Mouse (Mus musculus) intestine, embryonic 14.5 days (tissue): ENCODE measurements around the gene Fto. TPM values are rescaled to one million over a fixed set of nuclear protein-coding genes. Genes with fewer than 3 reads are reported as not detected.

Source experiments
- ATAC-seq: fragments of 200-750 bp; cut with Nextera tagmentation; replicated peaks from 2 replicates; pipeline ENCODE4 v1.8.0; 2017; ENCODE audit warnings: low read depth, moderate number of reproducible peaks, moderate TSS enrichment, moderate library complexity; ENCODE audit not compliant: low FRiP score, low TSS enrichment
- DNase-seq: peaks from one replicate; pipeline ENCODE4 v3.0.0-alpha.2; 2018; ENCODE audit warnings: low spot score
- H3K27ac ChIP-seq: fragments of 300-500 bp; sonication (generic); 2 replicates; pipeline ENCODE4 v1.5.1; 2014; ENCODE audit warnings: low read depth, mild to moderate bottlenecking, control low read depth
- H3K27me3 ChIP-seq: fragments of 300-500 bp; sonication (generic); replicated peaks from 2 replicates; pipeline ENCODE4 v1.6.1; 2014; ENCODE audit warnings: low read length, control low read depth; ENCODE audit not compliant: control insufficient read depth, insufficient read depth
- H3K36me3 ChIP-seq: fragments of 300-500 bp; sonication (generic); 2 replicates; pipeline ENCODE4 v1.6.1; 2014; ENCODE audit warnings: low read length, control low read depth; ENCODE audit not compliant: control insufficient read depth, insufficient read depth
- H3K4me1 ChIP-seq: fragments of 300-500 bp; sonication (generic); replicated peaks from 2 replicates; pipeline ENCODE4 v1.6.1; 2014; ENCODE audit warnings: low read length, control low read depth, mixed read lengths; ENCODE audit not compliant: control insufficient read depth, insufficient read depth
- H3K4me2 ChIP-seq: fragments of 300-500 bp; sonication (generic); 2 replicates; pipeline ENCODE4 v1.6.1; 2014; ENCODE audit warnings: low read length
- H3K4me3 ChIP-seq: fragments of 300-500 bp; sonication (generic); 2 replicates; pipeline ENCODE4 v1.5.1; 2014; ENCODE audit warnings: low read depth, low read length, control low read depth, mixed read lengths
- H3K9ac ChIP-seq: fragments of 300-500 bp; sonication (generic); 2 replicates; pipeline ENCODE4 v1.6.1; 2014; ENCODE audit warnings: mild to moderate bottlenecking, low read length
- H3K9me3 ChIP-seq: fragments of 300-500 bp; sonication (generic); 2 replicates; pipeline ENCODE4 v1.6.1; 2016; ENCODE audit warnings: low read length, control low read depth; ENCODE audit not compliant: control insufficient read depth
- WGBS: fragments of 180-500 bp; shearing (Covaris S2); extraction: QIAGEN DNeasy Blood & Tissue Kit; methylation state at CpG from one replicate; pipeline ENCODE4 v1.1.7; 2014; 5-methylcytosine and 5-hydroxymethylcytosine counted together
- polyA plus RNA-seq: library from polyadenylated mRNA; unstranded; fragments of >200 nt; fragmentation: Nextera tagmentation; extraction: Ambion mirVana; gene quantifications from 2 replicates; pipeline ENCODE4 v1.2.1, GENCODE M21; 2014

The Fto gene
- polyA plus RNA-seq, 1 experiment from 2014 or later = 77.7 TPM

DNA sequence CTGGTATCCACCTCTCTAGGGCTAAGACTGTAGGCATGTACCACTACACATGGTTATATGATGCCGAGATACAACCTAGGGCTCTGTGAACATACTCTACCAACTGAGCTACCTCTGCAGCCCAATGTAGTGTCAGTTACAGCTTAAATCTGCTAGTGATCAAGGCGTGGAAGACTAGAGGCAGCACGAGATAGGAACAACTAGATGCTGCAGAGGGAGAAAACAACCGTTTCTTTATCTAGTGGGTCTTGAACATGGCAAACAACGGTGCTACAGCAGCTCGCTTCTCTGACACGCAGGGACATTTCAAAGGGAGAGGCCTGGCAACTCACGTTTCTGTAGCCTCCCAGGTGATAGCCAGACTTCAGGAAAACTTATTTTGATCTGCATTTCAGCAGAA is 31.8 kb upstream of the Fto start:
- H3K27me3 ChIP-seq = no peaks in the 10 kb centered on the region
- no peak for ATAC-seq
- H3K4me3 ChIP-seq = no peak overlapping the region
- WGBS = 83% methylated on average over 8 of the region's 8 CpGs
- H3K4me1 ChIP-seq = no peaks in the 10 kb centered on the region; the same call in 1 of the 2 replicates
- H3K36me3 ChIP-seq = 0 out of 2 replicates have a peak, but pooled peaks cover 2% of the 10 kb centered on the region
- no peaks in the 10 kb centered on the region for H3K9me3 ChIP-seq
- no peak for DNase-seq
- H3K4me2 ChIP-seq = no peak overlapping the region
- H3K9ac ChIP-seq = no peak overlapping the region
- no peak overlapping the region for H3K27ac ChIP-seq

DNA sequence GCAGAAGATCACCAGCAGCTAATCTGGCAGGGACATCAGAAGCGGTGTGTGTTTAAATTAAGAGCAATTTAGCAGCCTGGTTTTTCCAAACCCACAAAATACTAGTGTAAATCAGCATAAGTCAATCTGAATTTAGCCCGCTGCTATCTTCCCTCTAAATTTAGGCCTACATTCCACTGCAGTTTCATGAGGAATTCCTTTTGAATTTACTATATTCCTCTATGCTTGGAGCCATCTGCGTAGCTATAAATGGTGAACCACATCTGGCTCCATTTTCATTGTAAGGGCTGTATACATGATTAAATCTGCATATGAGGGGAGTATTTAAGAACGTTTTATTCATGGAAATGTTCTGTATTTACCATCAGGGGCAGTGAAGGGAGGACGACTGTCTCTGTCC is 30.7 kb upstream of the Fto start:
- WGBS = 61% methylated on average over 5 of the region's 5 CpGs
- no peaks in the 10 kb centered on the region; the same call in 1 of the 2 replicates for H3K4me1 ChIP-seq
- H3K4me2 ChIP-seq = no peak overlapping the region
- no peak overlapping the region for H3K9ac ChIP-seq
- no peak overlapping the region for H3K27ac ChIP-seq
- H3K9me3 ChIP-seq = no peaks in the 10 kb centered on the region
- no peak overlapping the region for H3K4me3 ChIP-seq
- DNase-seq = no peak
- 0 out of 2 replicates have a peak, but pooled peaks cover 2% of the 10 kb centered on the region for H3K36me3 ChIP-seq
- H3K27me3 ChIP-seq = no peaks in the 10 kb centered on the region
- no peak for ATAC-seq

DNA sequence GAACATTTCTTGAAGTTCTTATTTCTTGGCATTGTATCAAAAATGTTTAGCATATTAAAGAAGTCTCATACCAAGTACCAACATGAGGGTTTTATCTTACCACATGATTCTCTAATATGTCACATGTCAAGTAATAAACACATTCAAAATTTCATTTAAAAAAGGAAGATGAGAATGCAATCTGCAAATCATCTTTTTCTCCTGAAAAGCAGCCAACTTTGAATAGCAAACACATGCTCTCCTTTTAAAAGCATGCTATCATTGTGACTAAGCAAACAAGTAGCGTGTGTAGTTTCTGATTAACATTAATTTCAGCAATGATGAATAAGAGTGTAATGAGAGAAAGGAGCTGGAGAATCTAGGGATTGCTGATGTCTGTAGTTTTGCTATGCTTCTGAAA is 29.5 kb upstream of the Fto start:
- Histone ChIP-seq H3K27me3 (no peaks in the 10 kb centered on the region), H3K9me3 (no peaks in the 10 kb centered on the region), H3K4me3 (no peak overlapping the region), H3K4me2 (no peak overlapping the region), H3K9ac (no peak overlapping the region), H3K36me3 (0 out of 2 replicates have a peak, but pooled peaks cover 2% of the 10 kb centered on the region), H3K4me1 (no peaks in the 10 kb centered on the region; the same call in 1 of the 2 replicates), H3K27ac (no peak overlapping the region)
- ATAC-seq = no peak
- WGBS = 83% methylated on average over 1 of the region's 1 CpGs
- no peak for DNase-seq

DNA sequence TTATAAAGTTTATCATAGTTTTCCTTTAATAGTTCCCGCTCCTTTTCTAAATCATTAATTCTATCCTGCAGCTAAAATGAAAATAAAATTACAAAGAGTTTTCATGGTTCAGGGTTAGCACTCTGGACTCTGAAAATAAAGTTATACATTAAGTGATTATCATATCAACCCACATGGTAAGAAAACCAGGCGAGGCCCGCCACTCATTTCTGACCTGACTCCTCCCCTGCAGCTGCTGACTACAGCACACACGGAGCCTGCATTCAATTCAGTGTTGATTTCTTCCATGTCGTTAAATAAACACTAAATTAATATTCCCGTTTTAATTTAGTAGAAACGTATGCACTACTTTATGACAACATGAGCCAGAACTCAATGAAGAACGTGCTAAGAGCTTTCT is 27.1 kb upstream of the Fto start:
- no peak overlapping the region for H3K4me3 ChIP-seq
- H3K36me3 ChIP-seq = no peaks in the 10 kb centered on the region
- H3K9ac ChIP-seq = no peak overlapping the region
- H3K27ac ChIP-seq = no peak overlapping the region
- ATAC-seq (no peak), DNase-seq (no peak)
- 75% methylated on average over 8 of the region's 8 CpGs for WGBS
- no peaks in the 10 kb centered on the region; the same call in 1 of the 2 replicates for H3K4me1 ChIP-seq
- H3K4me2 ChIP-seq = no peak overlapping the region
- no peaks in the 10 kb centered on the region for H3K27me3 ChIP-seq
- H3K9me3 ChIP-seq = no peaks in the 10 kb centered on the region

DNA sequence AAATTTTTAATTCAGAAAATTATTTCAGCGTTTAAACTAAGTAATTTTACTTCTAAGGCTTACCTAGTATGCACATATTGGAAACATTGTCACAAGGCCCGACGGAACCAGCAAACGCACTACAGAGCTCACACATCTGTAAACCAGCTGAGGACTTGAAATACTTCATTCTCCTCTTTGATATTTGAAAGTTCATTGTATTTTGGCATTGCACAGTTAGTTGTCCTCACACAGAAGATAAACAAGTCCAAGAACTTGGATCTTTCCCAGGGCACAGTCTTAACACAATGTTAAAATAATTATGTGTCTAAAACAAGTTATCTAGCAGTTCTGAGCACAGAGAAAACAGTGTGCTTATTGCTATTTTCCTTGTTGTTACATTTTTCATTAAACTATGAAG is 22.7 kb upstream of the Fto start:
- WGBS = 69% methylated on average over 4 of the region's 4 CpGs
- DNase-seq = no peak
- H3K4me1 ChIP-seq = no peaks in the 10 kb centered on the region; the same call in 1 of the 2 replicates
- H3K27ac ChIP-seq = no peak overlapping the region
- no peak overlapping the region for H3K4me2 ChIP-seq
- H3K36me3 ChIP-seq = no peaks in the 10 kb centered on the region
- H3K9me3 ChIP-seq = no peaks in the 10 kb centered on the region
- H3K9ac ChIP-seq = no peak overlapping the region
- H3K27me3 ChIP-seq = no peaks in the 10 kb centered on the region
- H3K4me3 ChIP-seq = no peak overlapping the region
- no peak for ATAC-seq

DNA sequence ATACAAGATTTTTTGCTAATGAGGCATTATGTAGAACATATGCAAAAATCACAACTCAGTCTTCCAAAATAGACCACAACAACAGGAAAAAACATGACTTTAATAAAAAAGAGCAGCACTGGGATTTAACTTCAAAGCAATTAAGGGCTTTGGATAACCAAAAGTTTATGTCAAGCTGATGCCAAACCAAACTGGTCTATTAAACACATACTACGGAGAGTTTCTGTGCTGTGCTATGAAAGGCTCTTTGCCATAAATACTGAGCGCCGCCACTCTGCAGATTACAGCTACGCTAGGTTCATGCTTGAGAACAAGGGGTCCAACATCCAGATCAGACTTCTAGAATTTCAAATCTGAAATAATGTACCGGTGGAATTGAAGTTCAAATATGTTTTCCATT is 17.5 kb upstream of the Fto start:
- Histone ChIP-seq H3K36me3 (0 out of 2 replicates have a peak, but pooled peaks cover 7% of the 10 kb centered on the region), H3K4me1 (no peaks in the 10 kb centered on the region), H3K9me3 (no peaks in the 10 kb centered on the region), H3K4me2 (no peak overlapping the region), H3K9ac (no peak overlapping the region), H3K27ac (no peak overlapping the region), H3K27me3 (no peaks in the 10 kb centered on the region), H3K4me3 (no peak overlapping the region)
- 90% methylated on average over 5 of the region's 5 CpGs for WGBS
- ATAC-seq = no peak
- DNase-seq = no peak

DNA sequence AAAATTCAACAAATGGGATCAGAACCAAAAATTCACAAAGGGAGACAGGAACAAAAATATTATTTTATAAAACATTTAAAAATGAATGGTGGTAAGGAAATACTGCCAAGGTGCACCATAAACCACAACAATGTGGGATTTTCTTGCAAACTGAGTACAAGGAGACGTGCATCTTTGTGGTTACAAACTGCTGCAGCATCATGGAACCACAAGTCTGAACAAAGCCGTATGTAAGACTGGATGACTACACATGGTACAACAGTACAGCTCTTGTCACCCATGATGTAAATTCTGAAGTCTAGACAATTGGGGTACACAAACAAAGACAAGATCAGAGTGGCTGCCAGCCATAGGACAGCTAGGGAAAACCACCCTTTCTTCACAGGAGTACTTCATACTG is 14.7 kb upstream of the Fto start:
- no peak overlapping the region for H3K9ac ChIP-seq
- no peaks in the 10 kb centered on the region for H3K9me3 ChIP-seq
- H3K27me3 ChIP-seq = no peaks in the 10 kb centered on the region
- no peak overlapping the region for H3K4me3 ChIP-seq
- no peak overlapping the region for H3K4me2 ChIP-seq
- no peaks in the 10 kb centered on the region for H3K4me1 ChIP-seq
- 88% methylated on average over 2 of the region's 2 CpGs for WGBS
- H3K27ac ChIP-seq = no peak overlapping the region
- H3K36me3 ChIP-seq = 0 out of 2 replicates have a peak, but pooled peaks cover 13% of the 10 kb centered on the region
- DNase-seq = no peak
- no peak for ATAC-seq

DNA sequence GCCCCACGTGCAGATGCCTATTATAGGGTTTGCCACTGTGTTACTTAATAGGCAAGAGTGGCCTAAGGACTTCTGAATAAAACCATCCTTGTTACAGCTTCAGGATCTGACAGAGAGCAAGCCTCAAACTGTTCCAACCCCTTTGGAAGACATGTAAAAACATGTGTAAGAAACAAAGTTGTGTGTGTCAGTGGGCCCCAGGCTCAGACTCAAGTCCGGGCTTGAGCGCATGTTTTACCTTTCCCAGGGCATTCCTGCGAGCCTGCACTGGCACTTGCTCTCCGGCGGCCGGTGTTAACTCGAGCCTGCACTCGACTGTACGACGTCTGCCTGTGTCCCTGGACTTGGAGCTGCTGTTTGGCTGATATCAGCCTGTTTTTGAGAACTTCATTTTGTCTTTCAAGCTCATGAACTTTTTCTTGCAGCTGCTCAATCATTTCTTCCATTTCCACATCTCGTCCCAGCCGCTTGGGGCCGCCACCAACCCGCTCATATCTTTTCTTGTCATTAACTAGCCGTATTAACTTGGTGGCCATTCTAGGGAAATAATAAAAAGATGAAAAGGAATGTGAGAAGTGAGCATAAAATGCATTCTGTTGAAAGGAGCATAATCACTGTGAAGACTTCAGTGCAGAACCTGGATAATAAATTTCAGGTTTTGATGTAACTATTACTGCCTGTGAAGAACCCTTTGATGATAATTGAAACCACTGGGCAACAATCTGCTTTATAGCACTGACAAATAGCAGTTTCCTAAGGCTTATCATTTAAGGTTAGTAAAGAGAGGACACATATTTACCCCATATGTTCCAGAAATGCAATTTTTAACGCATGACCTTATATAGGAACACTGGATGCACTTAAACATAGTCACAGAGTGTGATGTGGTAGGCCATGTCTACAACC is 8.6 kb upstream of the Fto start:
- H3K4me2 ChIP-seq = no peak overlapping the region
- no peaks in the 10 kb centered on the region for H3K27me3 ChIP-seq
- no peak overlapping the region for H3K4me3 ChIP-seq
- H3K36me3 ChIP-seq = peaks cover 16% of the 10 kb centered on the region
- no peak for ATAC-seq
- DNase-seq = no peak
- no peaks in the 10 kb centered on the region for H3K9me3 ChIP-seq
- no peaks in the 10 kb centered on the region for H3K4me1 ChIP-seq
- no peak overlapping the region for H3K9ac ChIP-seq
- H3K27ac ChIP-seq = no peak overlapping the region
- 81% methylated on average over 17 of the region's 17 CpGs for WGBS

DNA sequence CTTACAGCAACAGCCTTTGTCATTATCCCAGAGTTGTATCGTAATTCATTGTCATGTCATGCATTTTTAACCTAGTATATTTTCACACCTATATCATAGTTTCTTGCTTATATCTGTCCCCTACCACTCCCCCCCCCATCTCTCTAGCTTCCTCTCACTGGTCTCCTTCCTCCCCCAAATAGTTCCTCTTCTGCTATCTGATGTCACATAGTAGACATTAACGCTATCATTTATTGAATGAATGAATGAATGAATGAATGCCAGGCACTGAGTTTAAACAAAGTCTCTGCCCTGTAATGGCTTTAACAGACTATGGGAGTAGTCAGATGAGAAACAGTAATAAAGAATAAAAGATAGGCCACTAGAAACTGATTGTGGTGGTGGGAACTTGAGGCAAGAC is 983 bp upstream of the Fto start:
- peak overlapping the region; percentile 92 for H3K9ac ChIP-seq
- no peak overlapping the region for H3K27ac ChIP-seq
- H3K4me3 ChIP-seq = peak overlapping the region; percentile 94
- no peak for DNase-seq
- H3K4me2 ChIP-seq = peak overlapping the region; percentile 84
- WGBS = 82% methylated on average over 2 of the region's 2 CpGs
- H3K4me1 ChIP-seq = peaks cover 13% of the 10 kb centered on the region; the same call in 1 of the 2 replicates
- no peak for ATAC-seq
- no peaks in the 10 kb centered on the region for H3K9me3 ChIP-seq
- no peaks in the 10 kb centered on the region for H3K27me3 ChIP-seq
- H3K36me3 ChIP-seq = peaks cover under 1% of the 10 kb centered on the region; the same call in 1 of the 2 replicates
